Mouse (Mus musculus) heart, postnatal 0 days (tissue): Measurements from ENCODE around the gene Akt1.

Source experiments
- CTCF ChIP-seq: IDR thresholded peaks from 2 replicates; pipeline ENCODE4 v1.5.1; 2016; ENCODE audit warnings: antibody characterized with exemption, control low read depth, low read depth
- EP300 ChIP-seq: IDR thresholded peaks from 2 replicates; pipeline ENCODE4 v1.6.1; 2016; ENCODE audit warnings: antibody characterized with exemption, low read depth

GRCm38 (mm10) chr12:112696806-112697425, 22.2 kb upstream of the Akt1 start:
- no peak for TF ChIP-seq CTCF
- TF ChIP-seq EP300: no peak
